Mouse (Mus musculus) heart, postnatal 0 days (tissue): ENCODE measurements around the gene Pgm2l1.

ENCODE experiments used
- CTCF ChIP-seq: IDR thresholded peaks from 2 replicates; pipeline ENCODE4 v1.5.1; 2016; ENCODE audit warnings: antibody characterized with exemption, control low read depth, low read depth
- EP300 ChIP-seq: IDR thresholded peaks from 2 replicates; pipeline ENCODE4 v1.6.1; 2016; ENCODE audit warnings: antibody characterized with exemption, low read depth

DNA sequence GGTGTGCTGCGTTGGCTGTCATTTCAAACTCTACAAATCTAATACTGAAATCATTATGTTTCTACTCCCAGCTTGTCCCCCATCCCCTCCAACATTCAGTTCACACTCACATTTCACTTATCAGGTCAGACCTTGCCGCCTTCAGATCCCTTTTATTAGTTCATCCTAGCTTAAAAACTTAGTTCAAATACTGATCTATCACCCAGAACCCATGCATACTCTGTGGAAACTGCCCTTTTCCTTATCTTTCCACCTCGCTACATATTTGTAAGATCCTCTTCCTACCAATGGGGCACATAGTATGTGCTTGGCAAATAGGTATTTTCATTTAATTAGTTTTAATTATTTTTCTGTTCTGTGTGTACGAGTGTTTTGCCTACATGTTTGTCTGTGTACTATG is 17.0 kb downstream of the Pgm2l1 start:
- TF ChIP-seq CTCF, result no peak
- no peak for TF ChIP-seq EP300
